11 mouse cellular contexts compared by ENCODE assay signal in the genomic region with DNA sequence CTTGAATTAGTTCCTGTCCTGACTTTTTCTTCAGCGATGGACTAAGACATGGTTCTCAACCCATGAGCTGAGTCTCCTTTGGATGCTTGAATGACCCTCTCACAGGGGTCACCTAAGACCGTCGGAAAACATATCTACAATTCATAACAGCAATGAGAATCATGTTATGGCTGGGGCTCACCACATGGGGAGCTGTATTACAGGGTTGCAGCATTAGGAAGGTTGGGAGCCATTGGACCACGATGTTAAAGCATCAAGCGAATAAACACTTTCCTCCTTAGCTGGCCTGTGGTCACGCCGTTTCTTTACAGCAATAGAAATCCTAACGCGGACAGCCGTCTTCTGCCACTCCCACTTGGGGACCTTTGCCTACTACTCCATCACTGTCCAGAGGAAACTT.
DNase-seq lines count a peak whose midpoint lies in the region; TF ChIP-seq lines count a peak whose summit lies in the region.
"Had no signal": no experiment of that assay in that cellular context is flagged by ENCODE, and none has a peak within 500 bp of the region (broad histone marks: within the 10 kb centered on the region; RNA-seq: fewer than 3 reads in every experiment).

No protein-coding gene starts in this region.

- no peak overlapping the region for H3K4me3 ChIP-seq in kidney, adult 2 months (ENCODE audit: insufficient read depth, low read depth, low read length)
- H3K4me3 ChIP-seq: kidney, embryonic 15.5 days; neural tube, embryonic 13.5 days had no signal

- H3K27me3 ChIP-seq in kidney, adult 2 months (replicated peaks; ENCODE audit: control insufficient read depth, insufficient read depth, low read length), result no peaks in the 10 kb centered on the region
- H3K27me3 ChIP-seq: kidney, embryonic 15.5 days; neural tube, embryonic 13.5 days had no signal

- TF ChIP-seq CTCF in kidney, adult 2 months (conservative IDR thresholded peaks at IDR 0.05; ENCODE audit: insufficient read depth, insufficient read length, low read depth, low read length), result peak; percentile 57

- TF ChIP-seq POLR2A in kidney, adult 2 months (IDR thresholded peaks at IDR 0.05; ENCODE audit: low read depth, low read length), result no peak

- H3K36me3 ChIP-seq in kidney, adult 2 months (ENCODE audit: control insufficient read depth, insufficient read depth, low read length), result no peaks in the 10 kb centered on the region
- H3K36me3 ChIP-seq: kidney, embryonic 15.5 days; neural tube, embryonic 13.5 days had no signal

- DNase-seq in kidney, adult 2 months, result no peak
- DNase-seq in kidney, postnatal 14 days, result no peak
- DNase-seq in thymus, postnatal 0 days (ENCODE audit: low spot score), result peak; percentile 29
- no peak for DNase-seq in thymus, adult 18-20 months
- DNase-seq in embryo, embryonic 10.5 days (ENCODE audit: low spot score), result peak; percentile 33
- no peak for DNase-seq in urinary bladder, postnatal 36 days (ENCODE audit: low spot score in 2 of 2)
- DNase-seq in spleen, adult 18-20 months, result no peak
- DNase-seq: right cerebral cortex, postnatal 25 days had no signal

- no peaks in the 10 kb centered on the region; the same call in 1 of the 2 replicates for H3K4me1 ChIP-seq in kidney, adult 2 months (ENCODE audit: control insufficient read depth, insufficient read depth, low read length)
- H3K4me1 ChIP-seq: neural tube, embryonic 13.5 days had no signal

- H3K27ac ChIP-seq in kidney, adult 2 months (ENCODE audit: insufficient read depth, low read depth, low read length), result no peak overlapping the region
- H3K27ac ChIP-seq: kidney, embryonic 15.5 days; macrophage; neural tube, embryonic 13.5 days had no signal

- WGBS in kidney, adult 2 months, result 31% methylated on average over 10 of the region's 10 CpGs

Comparison
In these comparisons a context has a peak if more than half of its experiments do, and no peak if none do; other contexts are left out.
1. DNase-seq: peak in thymus, postnatal 0 days (single experiment) and embryo, embryonic 10.5 days (single experiment); none in kidney, adult 2 months (single experiment), kidney, postnatal 14 days (single experiment), thymus, adult 18-20 months (0 of 2), urinary bladder, postnatal 36 days (0 of 2) and spleen, adult 18-20 months (0 of 2).